Mouse (Mus musculus): ENCODE results near the gene Ceacam19.

GRCm38 (mm10) chr7:19935171-19935751, 47.5 kb upstream of the Ceacam19 start:
- TF ChIP-seq GATA2 (IDR thresholded peaks at IDR 0.05; ENCODE audit: borderline replicate concordance, low read depth, low read length) (no peak), CTCF (IDR thresholded peaks at IDR 0.05; ENCODE audit: low read depth, low read length) (no peak), POLR2AphosphoS5 (IDR thresholded peaks at IDR 0.05; ENCODE audit: insufficient replicate concordance, low read depth, low read length) (no peak)
